Mouse (Mus musculus) forebrain, embryonic 16.5 days (tissue): ENCODE results near the gene Bcor. TPM values are rescaled to one million over a fixed set of nuclear protein-coding genes. Genes with fewer than 3 reads are reported as not detected.

ENCODE experiments used
- ATAC-seq: fragments of 200-750 bp; cut with Nextera tagmentation; 2 replicates; pipeline ENCODE4 v1.8.0; 2017; ENCODE audit warnings: mild to moderate bottlenecking, moderate library complexity
- H3K27ac ChIP-seq: fragments of 300-500 bp; sonication (generic); 2 replicates; pipeline ENCODE4 v1.5.1; 2014; ENCODE audit warnings: low read length, control low read depth
- H3K27me3 ChIP-seq: fragments of 300-500 bp; sonication (generic); replicated peaks from 2 replicates; pipeline ENCODE4 v1.6.1; 2014; ENCODE audit warnings: low read length; ENCODE audit not compliant: control insufficient read depth, insufficient read depth
- H3K36me3 ChIP-seq: fragments of 300-500 bp; sonication (generic); 2 replicates; pipeline ENCODE4 v1.6.1; 2014; ENCODE audit not compliant: control insufficient read depth, insufficient read depth
- H3K4me1 ChIP-seq: fragments of 300-500 bp; sonication (generic); replicated peaks from 2 replicates; pipeline ENCODE4 v1.6.1; 2014; ENCODE audit warnings: low read length; ENCODE audit not compliant: control insufficient read depth, insufficient read depth
- H3K4me2 ChIP-seq: fragments of 300-500 bp; sonication (generic); 2 replicates; pipeline ENCODE4 v1.6.1; 2014; ENCODE audit warnings: mild to moderate bottlenecking, low read length, control low read depth
- H3K4me3 ChIP-seq: fragments of 300-500 bp; sonication (generic); replicated peaks from 2 replicates; pipeline ENCODE4 v1.5.1; 2014; ENCODE audit warnings: mild to moderate bottlenecking, low read length, control low read depth
- H3K9ac ChIP-seq: fragments of 300-500 bp; sonication (generic); replicated peaks from 2 replicates; pipeline ENCODE4 v1.6.1; 2014; ENCODE audit warnings: low read depth, low read length, control low read depth
- H3K9me3 ChIP-seq: fragments of 300-500 bp; sonication (generic); 2 replicates; pipeline ENCODE4 v1.6.1; 2016; ENCODE audit warnings: low read length; ENCODE audit not compliant: control insufficient read depth
- WGBS: fragments of 180-500 bp; shearing (Covaris S2); extraction: QIAGEN DNeasy Blood & Tissue Kit; methylation state at CpG from one replicate; pipeline ENCODE4 v1.1.7; 2014; 5-methylcytosine and 5-hydroxymethylcytosine counted together
- polyA plus RNA-seq: library from polyadenylated mRNA; unstranded; fragments of >200 nt; fragmentation: Nextera tagmentation; extraction: Ambion mirVana; gene quantifications from 2 replicates; pipeline ENCODE4 v1.2.1, GENCODE M21; 2015

Bcor gene
- polyA plus RNA-seq, 1 experiment from 2014 or later, result 18.1 TPM

DNA sequence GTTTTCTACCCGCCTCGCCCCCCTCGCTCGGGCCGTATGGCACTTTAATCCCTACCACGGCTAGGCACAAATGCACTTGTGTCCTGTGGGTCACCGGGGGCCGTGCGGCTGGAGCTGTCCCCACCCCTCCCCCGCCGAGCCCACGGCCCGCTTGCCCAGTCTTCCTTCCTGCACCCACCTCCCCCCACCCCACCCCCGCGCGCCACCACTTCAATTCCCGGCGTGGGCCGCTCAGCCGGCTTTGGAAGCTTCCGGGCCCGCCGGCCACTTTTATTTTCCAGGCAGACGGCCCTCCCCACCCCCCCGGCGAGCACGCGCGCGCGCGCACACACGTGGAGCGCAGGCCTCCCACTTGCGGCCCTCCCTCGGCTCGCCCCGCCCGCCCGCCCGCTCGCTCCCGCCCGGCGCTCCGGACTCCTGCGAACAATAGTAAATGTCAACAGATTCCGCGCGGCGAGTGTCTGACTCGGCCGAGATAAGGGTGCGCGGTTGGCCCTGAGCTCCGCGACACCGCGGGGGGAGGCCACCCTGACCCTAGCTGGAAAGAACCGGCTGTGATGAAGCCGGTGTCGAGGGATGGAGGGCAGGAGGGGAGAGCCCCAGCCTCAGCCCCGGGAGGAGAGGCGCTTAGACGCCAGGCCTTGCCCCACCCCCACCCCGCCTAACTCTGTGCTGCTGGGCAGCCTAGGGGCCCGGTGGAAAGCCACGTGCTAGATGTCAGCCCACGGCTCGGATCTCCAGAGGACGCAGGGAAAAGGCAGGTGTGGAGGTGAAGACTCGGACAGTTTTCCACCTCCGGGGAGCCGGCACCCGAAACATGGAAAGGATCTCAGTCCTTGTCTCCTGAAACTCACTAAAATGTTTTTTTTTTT, 153.0 kb downstream of the Bcor start:
- H3K36me3 ChIP-seq, result no peaks in the 10 kb centered on the region
- 3% methylated on average over 53 of the region's 75 CpGs for WGBS
- H3K4me1 ChIP-seq, result peaks cover 44% of the 10 kb centered on the region
- ATAC-seq, result peak; percentile 39
- H3K9ac ChIP-seq, result peak overlapping the region; percentile 82
- H3K9me3 ChIP-seq, result no peaks in the 10 kb centered on the region
- H3K27ac ChIP-seq, result peak overlapping the region; percentile 95
- H3K27me3 ChIP-seq, result peaks cover 5% of the 10 kb centered on the region; the same call in 1 of the 2 replicates
- H3K4me2 ChIP-seq, result peak overlapping the region; percentile 72
- peak overlapping the region; percentile 47 for H3K4me3 ChIP-seq

DNA sequence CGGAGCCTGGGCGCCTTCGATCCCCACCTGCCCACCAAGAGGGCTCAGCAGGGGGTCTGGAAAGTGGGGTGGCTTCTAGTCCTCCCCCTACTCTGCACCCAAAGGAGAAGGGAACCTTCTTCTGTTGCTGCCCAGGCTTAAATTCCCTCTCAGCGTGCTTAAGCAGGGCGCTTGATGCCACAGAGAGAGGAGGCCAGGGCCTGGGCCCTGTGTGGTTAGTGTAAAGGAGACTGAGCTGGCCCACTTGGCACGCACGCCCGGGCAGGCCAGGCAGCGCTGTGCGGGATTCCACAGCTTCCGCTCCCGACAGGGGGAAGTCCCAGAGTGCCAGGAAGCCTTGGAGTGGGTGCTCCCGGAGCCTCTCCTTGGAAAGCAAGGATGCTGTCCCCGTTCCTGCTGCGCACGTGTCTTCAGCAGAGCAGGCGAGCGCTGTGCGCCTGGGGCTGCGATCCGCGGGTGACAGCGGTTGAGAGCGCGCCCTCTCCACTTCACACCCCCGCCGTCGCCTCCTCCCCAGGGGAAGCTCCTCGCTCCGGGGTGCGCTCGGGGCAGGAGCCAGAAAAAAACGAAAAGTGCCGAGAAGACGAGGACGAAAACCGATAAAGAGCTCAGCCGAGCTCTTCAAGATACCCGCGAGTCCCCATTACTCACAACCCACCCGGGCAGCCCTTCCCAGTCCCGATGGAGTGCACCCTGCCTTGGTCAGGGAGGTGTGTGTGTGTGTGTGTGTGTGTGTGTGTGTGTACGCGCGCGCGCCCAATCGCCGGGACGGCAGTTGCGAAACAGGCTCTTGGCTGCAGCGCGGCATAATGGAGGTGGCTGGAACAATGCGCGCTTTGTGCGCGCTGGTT, 153.9 kb downstream of the Bcor start:
- WGBS, result 7% methylated on average over 47 of the region's 57 CpGs
- Histone ChIP-seq H3K4me2 (peak overlapping the region; percentile 72), H3K4me1 (peaks cover 49% of the 10 kb centered on the region), H3K4me3 (peak overlapping the region; percentile 47), H3K9me3 (no peaks in the 10 kb centered on the region), H3K9ac (peak overlapping the region; percentile 82), H3K36me3 (no peaks in the 10 kb centered on the region), H3K27me3 (peaks cover 5% of the 10 kb centered on the region; the same call in 1 of the 2 replicates), H3K27ac (peak overlapping the region; percentile 95)
- ATAC-seq, result peak; percentile 75

DNA sequence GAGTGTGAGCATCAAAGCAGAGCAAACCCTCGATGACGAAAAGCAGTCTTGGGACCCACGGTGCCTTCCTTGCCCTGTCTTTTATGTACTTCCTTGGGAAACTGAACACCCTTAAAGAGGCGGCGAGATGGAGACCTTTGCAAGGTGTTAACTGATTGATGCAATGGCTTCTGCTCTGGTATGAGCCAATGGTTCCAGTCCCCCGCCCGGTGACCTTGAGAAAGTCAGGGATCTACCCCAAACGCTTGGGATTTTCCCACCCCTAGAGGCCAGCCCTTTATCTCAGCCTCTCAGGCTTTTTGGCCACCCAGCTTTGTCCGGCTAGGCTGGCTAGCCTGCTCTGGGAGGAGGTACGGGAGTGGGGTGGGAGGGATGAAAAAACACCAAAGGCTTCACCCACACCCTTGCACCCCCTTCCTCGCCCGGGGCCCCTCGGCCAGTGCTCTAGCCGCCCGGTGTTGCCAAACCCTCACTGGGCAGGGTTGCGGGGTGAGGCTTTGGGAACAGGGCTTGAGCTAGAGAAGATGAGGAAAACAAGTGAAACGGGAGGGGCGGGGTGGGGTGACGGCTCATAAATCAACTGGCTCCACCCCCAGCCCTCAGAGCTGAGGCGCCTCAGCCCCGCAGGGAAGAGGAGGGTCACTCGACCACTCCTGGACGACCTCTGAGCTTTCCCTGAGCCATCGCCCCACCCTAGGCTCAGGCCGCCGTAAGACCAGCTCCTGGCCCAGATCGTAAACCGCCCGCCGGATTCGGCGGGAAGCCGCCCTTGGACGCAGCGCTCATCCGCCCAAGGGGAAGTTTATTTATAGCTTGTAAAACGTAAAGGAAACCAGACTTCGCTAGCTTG, 154.7 kb downstream of the Bcor start:
- Histone ChIP-seq H3K4me3 (peak overlapping the region; percentile 47), H3K9ac (peak overlapping the region; percentile 82), H3K27ac (peak overlapping the region; percentile 95), H3K9me3 (no peaks in the 10 kb centered on the region), H3K27me3 (peaks cover 5% of the 10 kb centered on the region; the same call in 1 of the 2 replicates), H3K4me1 (peaks cover 50% of the 10 kb centered on the region), H3K4me2 (peak overlapping the region; percentile 72), H3K36me3 (no peaks in the 10 kb centered on the region)
- no peak for ATAC-seq
- 13% methylated on average over 37 of the region's 38 CpGs for WGBS

DNA sequence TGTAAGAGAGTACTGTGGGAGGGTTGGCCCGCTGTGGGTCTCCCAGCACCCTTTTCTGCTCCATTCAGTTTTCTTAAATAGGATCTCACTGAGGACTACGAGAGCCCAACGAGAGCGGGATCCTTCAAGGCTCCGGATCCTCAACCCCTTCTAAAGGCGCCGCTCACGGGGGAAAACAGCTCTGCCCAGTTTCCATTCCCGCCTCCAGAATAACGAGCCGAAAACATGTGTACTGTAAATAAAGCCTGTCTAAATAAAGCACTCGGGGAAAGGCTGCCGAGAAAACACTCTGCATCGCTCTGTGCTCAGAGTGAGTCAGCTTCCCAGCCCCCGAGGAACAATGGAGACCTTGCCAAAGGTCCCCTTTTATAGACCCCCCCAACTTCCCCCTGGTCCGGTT, 155.7 kb downstream of the Bcor start:
- no peaks in the 10 kb centered on the region for H3K9me3 ChIP-seq
- peaks cover 5% of the 10 kb centered on the region; the same call in 1 of the 2 replicates for H3K27me3 ChIP-seq
- 9% methylated on average over 16 of the region's 16 CpGs for WGBS
- H3K4me1 ChIP-seq, result peaks cover 58% of the 10 kb centered on the region
- ATAC-seq, result no peak
- H3K9ac ChIP-seq, result no peak overlapping the region
- H3K27ac ChIP-seq, result peak overlapping the region; percentile 47
- no peaks in the 10 kb centered on the region for H3K36me3 ChIP-seq
- no peak overlapping the region for H3K4me3 ChIP-seq
- no peak overlapping the region for H3K4me2 ChIP-seq

- Histone ChIP-seq H3K36me3 (no peaks in the 10 kb centered on the region), H3K9me3 (no peaks in the 10 kb centered on the region), H3K4me2 (no peak overlapping the region), H3K27me3 (peaks cover 4% of the 10 kb centered on the region; the same call in 1 of the 2 replicates), H3K9ac (no peak overlapping the region), H3K27ac (peak overlapping the region; percentile 47), H3K4me1 (peaks cover 58% of the 10 kb centered on the region), H3K4me3 (no peak overlapping the region)
- no peak for ATAC-seq
- WGBS, result 32% methylated on average over 6 of the region's 6 CpGs
These were observed 156.2 kb downstream of the Bcor start for GRCm38 (mm10) chrX:12003947-12004346.

GRCm38 (mm10) chrX:12003539-12003938, 156.6 kb downstream of the Bcor start:
- H3K27ac ChIP-seq, result no peak overlapping the region
- H3K9ac ChIP-seq, result no peak overlapping the region
- peaks cover 61% of the 10 kb centered on the region for H3K4me1 ChIP-seq
- H3K4me2 ChIP-seq, result no peak overlapping the region
- H3K9me3 ChIP-seq, result no peaks in the 10 kb centered on the region
- WGBS, result 0% methylated on average over 1 of the region's 1 CpGs
- H3K36me3 ChIP-seq, result no peaks in the 10 kb centered on the region
- peaks cover 3% of the 10 kb centered on the region; the same call in 1 of the 2 replicates for H3K27me3 ChIP-seq
- no peak overlapping the region for H3K4me3 ChIP-seq
- ATAC-seq, result no peak

DNA sequence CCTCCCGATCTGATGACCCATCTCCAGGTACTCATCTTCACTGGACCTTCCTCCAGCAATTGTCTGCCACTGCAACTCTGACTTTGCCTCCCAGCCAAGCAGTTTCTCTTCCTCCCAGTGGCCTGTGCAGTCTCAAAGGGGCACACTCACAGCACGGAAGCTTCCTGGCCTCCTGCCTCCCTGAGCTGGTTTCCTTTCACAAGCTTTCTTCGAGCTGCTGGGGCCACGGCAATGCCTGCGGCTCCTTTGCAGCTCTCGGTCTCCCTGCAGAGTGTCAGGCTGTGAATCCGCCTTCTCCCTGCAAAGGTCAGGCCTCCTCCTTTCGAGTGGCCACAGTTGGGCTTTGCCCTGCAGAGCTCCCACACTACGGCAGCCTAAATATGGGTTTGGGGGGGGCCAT, 157.0 kb downstream of the Bcor start:
- H3K4me2 ChIP-seq, result no peak overlapping the region
- no peaks in the 10 kb centered on the region for H3K9me3 ChIP-seq
- ATAC-seq, result no peak
- 17% methylated on average over 9 of the region's 9 CpGs for WGBS
- peaks cover 59% of the 10 kb centered on the region for H3K4me1 ChIP-seq
- H3K27me3 ChIP-seq, result peaks cover 6% of the 10 kb centered on the region; the same call in 1 of the 2 replicates
- H3K9ac ChIP-seq, result no peak overlapping the region
- H3K36me3 ChIP-seq, result no peaks in the 10 kb centered on the region
- H3K4me3 ChIP-seq, result no peak overlapping the region
- H3K27ac ChIP-seq, result no peak overlapping the region

GRCm38 (mm10) chrX:12002596-12002995, 157.6 kb downstream of the Bcor start:
- Histone ChIP-seq H3K4me1 (peaks cover 56% of the 10 kb centered on the region), H3K27ac (no peak overlapping the region)
- WGBS, result 34% methylated on average over 6 of the region's 6 CpGs

More at GRCm38 (mm10) chrX:12002596-12002995, 157.6 kb downstream of the Bcor start:
- no peaks in the 10 kb centered on the region for H3K36me3 ChIP-seq
- H3K4me2 ChIP-seq, result no peak overlapping the region
- ATAC-seq, result no peak
- no peaks in the 10 kb centered on the region for H3K9me3 ChIP-seq
- H3K4me3 ChIP-seq, result no peak overlapping the region
- H3K27me3 ChIP-seq, result peaks cover 6% of the 10 kb centered on the region; the same call in 1 of the 2 replicates
- H3K9ac ChIP-seq, result no peak overlapping the region
